Mouse (Mus musculus) left cerebral cortex, adult 2 months (tissue): ENCODE data around the gene Fam210b. TPM values are rescaled to one million over a fixed set of nuclear protein-coding genes. Genes with fewer than 3 reads are reported as not detected.

Experiments used
- DNase-seq, 2 experiments: peaks; one replicate each; pipeline ENCODE4 v3.0.0; 2021 to 2022; ENCODE audit warnings: low spot score in 2 of 2, mixed read lengths in 1 of 2; ENCODE audit errors: extremely low spot score in 1 of 2
- H3K27ac ChIP-seq: fragments of 200-600 bp; 2 replicates; pipeline ENCODE4 v1.8.1; 2022
- H3K4me3 ChIP-seq: fragments of 200-600 bp; 2 replicates; pipeline ENCODE4 v1.8.1; 2022
- CTCF ChIP-seq: fragments of 200-600 bp; IDR thresholded peaks from 2 replicates; pipeline ENCODE4 v1.8.1; 2022; ENCODE audit warnings: antibody characterized with exemption, mild to moderate bottlenecking, moderate library complexity
- intact Hi-C: fragments of 180-260 bp; cut with DNase I; formaldehyde crosslinking; loops from one replicate; pipeline ENCODE4 v1.15.1; 2025
- total RNA-seq, 2 experiments: library from RNA; stranded (reverse); gene quantifications; 2 replicates each; pipeline ENCODE4 v1.2.3; 2021

Gene Fam210b
- total RNA-seq, 2 experiments from 2014 or later, result 10.9 to 12.6 TPM

GRCm38 (mm10) chr2:172390341-172390740 lies 45.0 kb downstream of the Fam210b start:
- intact Hi-C loops, result loop anchor here (5.0 kb wide), 1 partner anchor 47 kb away; no protein-coding TSS in a partner anchor
- no peak for TF ChIP-seq CTCF
- no peak for DNase-seq
- Histone ChIP-seq H3K27ac (no peak overlapping the region), H3K4me3 (no peak overlapping the region)

GRCm38 (mm10) chr2:172392041-172392521 lies 46.7 kb downstream of the Fam210b start:
- Histone ChIP-seq H3K27ac (peak overlapping the region; percentile 53), H3K4me3 (no peak overlapping the region)
- no peak for TF ChIP-seq CTCF
- intact Hi-C loops, result loop anchor here (5.0 kb wide), 1 partner anchor 45 kb away; no protein-coding TSS in a partner anchor
- DNase-seq, result peak; percentile 47 to 53

- Histone ChIP-seq H3K4me3 (no peak within 1 kb of the TSS), H3K27ac (peak within 1 kb of the TSS; percentile 53; the same call in 1 of the 2 replicates)
- DNase-seq, result no peak
- intact Hi-C loops, result loop anchor here (5.0 kb wide), 1 partner anchor 44 kb away; no protein-coding TSS in a partner anchor
- TF ChIP-seq CTCF, result no peak
These were observed 48.2 kb downstream of the Fam210b start, which contains the start of gene Cass4 for GRCm38 (mm10) chr2:172393391-172394051. Gene Cass4, plus strand, starts transcription at chr2:172393794.

- H3K27ac ChIP-seq, result no peak overlapping the region
- intact Hi-C loops, result loop anchor here (5.0 kb wide), 1 partner anchor 43 kb away; no protein-coding TSS in a partner anchor
- H3K4me3 ChIP-seq, result no peak overlapping the region
- no peak for DNase-seq
- no peak for TF ChIP-seq CTCF
These were observed 48.7 kb downstream of the Fam210b start for GRCm38 (mm10) chr2:172394052-172394392.

GRCm38 (mm10) chr2:172394671-172395070 lies 49.3 kb downstream of the Fam210b start:
- H3K27ac ChIP-seq, result no peak overlapping the region
- DNase-seq, result no peak
- TF ChIP-seq CTCF, result no peak
- H3K4me3 ChIP-seq, result no peak overlapping the region
- intact Hi-C loops, result loop anchor here (5.0 kb wide), 1 partner anchor 43 kb away; no protein-coding TSS in a partner anchor

- no peak for DNase-seq
- no peak overlapping the region for H3K4me3 ChIP-seq
- no peak for TF ChIP-seq CTCF
- H3K27ac ChIP-seq, result no peak overlapping the region
- intact Hi-C loops, result no loop called here
These were observed 50.6 kb downstream of the Fam210b start for GRCm38 (mm10) chr2:172395961-172396360.

GRCm38 (mm10) chr2:172399901-172400300 lies 54.5 kb downstream of the Fam210b start:
- intact Hi-C loops, result no loop called here
- no peak for TF ChIP-seq CTCF
- H3K4me3 ChIP-seq, result no peak overlapping the region
- no peak overlapping the region for H3K27ac ChIP-seq
- DNase-seq, result no peak

- no peak for DNase-seq
- intact Hi-C loops, result no loop called here
- H3K4me3 ChIP-seq, result no peak overlapping the region
These were observed 55.9 kb downstream of the Fam210b start for GRCm38 (mm10) chr2:172401116-172401825.

GRCm38 (mm10) chr2:172404239-172404638 lies 58.9 kb downstream of the Fam210b start:
- DNase-seq, result no peak
- Histone ChIP-seq H3K27ac (no peak overlapping the region), H3K4me3 (no peak overlapping the region)
- TF ChIP-seq CTCF, result no peak
- intact Hi-C loops, result no loop called here

More at GRCm38 (mm10) chr2:172401116-172401825, 55.9 kb downstream of the Fam210b start:
- no peak overlapping the region for H3K27ac ChIP-seq
- TF ChIP-seq CTCF, result no peak

- intact Hi-C loops, result no loop called here
- no peak for TF ChIP-seq CTCF
- Histone ChIP-seq H3K27ac (no peak overlapping the region), H3K4me3 (no peak overlapping the region)
- no peak for DNase-seq
These were observed 59.6 kb downstream of the Fam210b start for GRCm38 (mm10) chr2:172405011-172405410.

Other genes with a start within 250 kb of the Fam210b start
- under 1 TPM; 0.29 to 0.37 TPM for gene Mc3r, start 97.1 kb upstream of the Fam210b start, total RNA-seq
- 1 to 10 TPM in 1 of 2 experiments, under 1 TPM in 1; 0.87 to 1.2 TPM for gene Aurka, start 25.0 kb downstream of the Fam210b start, total RNA-seq
- gene Cstf1, start 25.1 kb downstream of the Fam210b start, total RNA-seq, result 10 to 100 TPM; 22.1 to 23.8 TPM
- under 1 TPM; 0.16 to 0.43 TPM for gene Cass4, start 48.2 kb downstream of the Fam210b start, total RNA-seq
- gene Rtf2, start 95.0 kb downstream of the Fam210b start, total RNA-seq, result 10 to 100 TPM; 71.6 to 75.9 TPM
- gene Gcnt7, start 113.0 kb downstream of the Fam210b start, total RNA-seq, result not detected
- gene Fam209, start 127.0 kb downstream of the Fam210b start, total RNA-seq, result under 1 TPM in 1 of 2 experiments, not detected in 1; 0.52 TPM
- gene Tfap2c, start 204.0 kb downstream of the Fam210b start, total RNA-seq, result under 1 TPM; 0.12 to 0.16 TPM